Mouse (Mus musculus) CD4-positive, CD25-positive, alpha-beta regulatory T cell, adult 4 months (primary cell): ENCODE data around the gene Rreb1. TPM values are rescaled to one million over a fixed set of nuclear protein-coding genes. Genes with fewer than 3 reads are reported as not detected.

Source experiments
- ATAC-seq: one replicate; pipeline ENCODE4 v1.8.0; 2017
- polyA plus RNA-seq, 2 experiments: library from polyadenylated mRNA; unstranded; fragments of 100-300 nt; shearing (Covaris generic); gene quantifications; one replicate each; pipeline ENCODE4 v1.2.1; 2017

Gene Rreb1
- polyA plus RNA-seq, 2 experiments from 2014 or later, result 6.7 to 7.9 TPM

DNA sequence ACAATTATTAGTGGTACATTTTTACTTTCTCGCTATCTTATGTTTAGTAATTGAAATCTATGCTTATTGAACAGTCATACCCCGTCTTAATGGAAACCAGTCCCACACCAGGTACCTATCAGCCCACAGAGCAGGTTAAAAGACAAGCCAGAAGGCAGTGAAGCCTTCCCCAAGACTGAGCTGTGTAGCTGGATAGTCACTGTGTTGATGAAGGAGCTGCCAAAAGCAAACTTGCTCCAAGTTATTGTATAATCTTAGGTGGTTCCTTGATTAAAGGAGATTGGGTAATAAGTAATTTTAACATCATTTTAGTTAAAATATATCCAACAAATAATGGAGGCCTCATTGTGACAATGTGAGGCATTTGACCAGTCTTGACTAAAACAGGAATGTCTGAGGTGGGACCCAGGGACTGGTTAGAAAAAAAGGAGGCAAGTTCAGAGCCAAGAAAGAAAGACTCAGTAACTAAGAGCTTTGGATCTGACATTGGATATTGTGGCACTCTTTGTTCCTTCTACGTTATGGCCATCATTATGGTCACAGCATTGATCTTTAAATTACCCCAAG lies 141.6 kb downstream of the Rreb1 start:
- no peak for ATAC-seq

DNA sequence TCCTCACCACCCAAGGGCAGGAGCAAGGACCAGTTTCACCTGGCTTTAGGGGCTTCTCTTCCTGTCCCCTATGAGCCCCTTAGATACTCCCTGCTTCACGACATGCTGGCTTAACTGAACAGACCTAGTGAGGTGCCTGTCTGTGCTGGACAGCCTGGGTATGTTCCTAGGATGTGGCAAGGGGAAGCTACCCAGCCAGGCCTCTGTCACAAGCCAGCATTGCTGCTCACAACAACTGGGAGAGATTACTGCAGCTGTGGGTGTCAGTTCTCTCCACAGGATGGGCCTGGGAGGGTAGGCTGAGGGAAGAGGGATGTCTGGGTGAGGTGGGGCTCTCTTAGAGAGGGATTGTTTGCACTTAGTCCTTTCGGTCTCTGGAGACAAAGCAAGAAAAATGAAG lies 142.5 kb downstream of the Rreb1 start:
- ATAC-seq, result no peak

DNA sequence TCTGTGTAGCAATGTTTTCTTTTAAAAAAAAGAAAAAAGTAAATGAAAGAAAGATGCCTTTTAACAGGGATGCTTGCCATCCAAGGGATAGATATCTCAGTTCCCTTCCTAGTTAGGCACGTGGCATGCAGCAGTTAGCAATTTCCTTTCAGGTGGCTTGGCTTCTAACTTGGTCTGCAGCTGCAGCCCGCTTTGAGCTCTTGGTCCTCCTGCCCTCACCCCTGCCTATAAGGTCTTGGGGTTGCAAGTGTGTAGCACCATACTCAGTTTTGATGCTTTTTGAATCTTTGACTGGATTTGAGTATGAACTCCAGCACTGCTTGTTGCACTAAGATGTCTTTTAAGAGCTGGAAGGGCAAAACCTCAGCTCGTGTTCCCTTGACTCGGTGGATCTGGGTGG lies 144.9 kb downstream of the Rreb1 start:
- no peak for ATAC-seq

DNA sequence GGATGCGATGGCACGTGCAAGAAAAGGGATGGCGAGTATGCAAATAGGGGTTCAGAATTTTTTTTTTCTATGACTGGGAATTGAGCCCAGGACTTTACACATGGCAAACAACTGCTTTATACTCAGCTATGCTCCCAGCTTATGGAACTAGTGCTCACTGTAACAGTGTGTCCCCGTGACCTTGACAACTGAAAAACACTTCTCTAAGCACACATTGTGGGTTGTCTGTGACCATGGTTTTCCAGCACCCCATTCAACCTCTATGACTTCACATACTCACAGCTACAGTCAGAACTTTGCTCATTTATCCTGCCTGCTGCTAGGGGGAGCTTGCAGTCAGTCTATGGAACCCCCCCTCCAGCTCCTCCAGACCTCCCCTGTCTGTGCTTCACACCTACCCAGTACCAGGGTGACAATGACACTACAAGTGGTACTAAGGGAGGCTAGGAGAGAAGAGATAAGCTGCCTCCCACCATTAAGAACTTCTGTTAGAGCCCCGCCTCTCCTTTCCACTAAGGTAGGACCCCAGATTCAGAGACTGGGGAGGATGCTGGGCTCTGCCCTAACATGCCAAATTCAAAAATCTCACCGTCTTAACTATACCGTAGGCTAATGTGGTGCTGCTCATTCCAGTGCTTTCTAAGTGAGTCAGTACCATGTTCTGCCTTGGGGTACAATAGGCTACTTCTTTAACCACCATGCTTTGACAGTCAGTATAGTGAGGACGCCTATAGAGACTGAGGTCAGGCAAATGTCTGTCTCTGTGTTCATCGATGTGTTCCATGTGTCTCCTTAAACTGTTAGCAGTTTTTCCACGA lies 145.7 kb downstream of the Rreb1 start:
- no peak for ATAC-seq

DNA sequence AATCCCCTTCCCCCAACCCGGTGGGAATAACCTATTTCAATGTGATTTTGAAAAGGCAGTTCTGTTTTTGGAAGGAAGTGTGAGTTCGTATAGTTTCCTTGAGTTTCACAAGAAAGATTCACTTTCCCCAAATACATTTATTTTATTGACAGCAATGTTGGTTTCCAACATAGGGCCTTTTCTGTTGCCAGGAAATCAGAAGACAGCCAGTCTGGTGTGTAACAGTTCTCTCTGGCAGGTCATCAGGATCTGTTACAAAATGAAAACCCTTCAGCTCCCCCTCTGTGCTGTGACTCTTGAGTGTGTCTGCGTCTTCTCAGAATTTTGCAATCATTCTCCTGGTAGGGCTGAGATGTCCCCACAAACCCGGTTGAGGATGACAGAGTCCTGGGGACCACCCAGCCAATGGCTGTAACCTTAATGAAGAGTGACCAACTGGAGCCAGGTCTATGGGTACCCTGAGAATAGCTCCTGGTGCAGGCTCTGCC lies 146.3 kb downstream of the Rreb1 start:
- ATAC-seq, result no peak

GRCm38 (mm10) chr13:37926394-37926793 lies 148.2 kb downstream of the Rreb1 start:
- ATAC-seq, result no peak

DNA sequence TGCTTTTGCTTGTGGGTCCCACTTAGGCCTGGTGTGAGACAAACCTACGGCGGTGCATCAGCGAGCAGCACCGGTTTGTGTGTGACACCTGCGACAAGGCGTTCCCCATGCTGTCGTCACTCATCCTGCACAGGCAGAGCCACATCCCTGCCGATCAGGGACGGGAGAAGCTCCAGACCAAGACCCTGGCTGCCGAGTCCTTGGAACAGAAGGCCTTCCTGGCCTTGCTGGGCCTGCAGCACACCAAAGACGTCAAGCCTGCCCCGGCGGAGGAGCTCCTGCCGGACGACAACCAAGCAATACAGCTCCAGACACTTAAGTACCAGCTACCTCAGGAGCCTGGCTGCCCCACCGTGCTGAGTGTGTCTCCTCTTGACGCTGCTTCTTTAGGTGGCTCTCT lies 151.3 kb downstream of the Rreb1 start:
- no peak for ATAC-seq

DNA sequence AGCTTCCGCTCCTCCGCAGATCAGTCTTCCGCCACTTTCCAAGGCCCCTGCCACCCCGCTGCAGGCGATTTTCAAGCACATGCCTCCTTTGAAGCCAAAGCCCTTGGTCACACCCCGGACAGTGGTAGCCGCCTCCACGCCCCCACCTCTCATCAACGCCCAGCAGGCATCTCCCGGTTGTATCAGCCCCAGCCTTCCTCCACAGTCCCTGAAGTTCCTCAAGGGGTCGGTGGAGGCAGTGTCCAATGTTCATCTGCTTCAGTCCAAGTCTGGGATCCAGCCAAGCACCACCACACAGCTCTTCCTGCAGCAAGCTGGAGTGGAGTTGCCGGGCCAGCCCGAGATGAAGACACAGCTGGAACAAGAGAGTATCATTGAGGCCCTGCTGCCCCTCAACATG lies 151.9 kb downstream of the Rreb1 start:
- no peak for ATAC-seq

GRCm38 (mm10) chr13:37930621-37931020 lies 152.4 kb downstream of the Rreb1 start:
- no peak for ATAC-seq

- ATAC-seq, result no peak
Measured at GRCm38 (mm10) chr13:37931210-37931922, 153.2 kb downstream of the Rreb1 start.

DNA sequence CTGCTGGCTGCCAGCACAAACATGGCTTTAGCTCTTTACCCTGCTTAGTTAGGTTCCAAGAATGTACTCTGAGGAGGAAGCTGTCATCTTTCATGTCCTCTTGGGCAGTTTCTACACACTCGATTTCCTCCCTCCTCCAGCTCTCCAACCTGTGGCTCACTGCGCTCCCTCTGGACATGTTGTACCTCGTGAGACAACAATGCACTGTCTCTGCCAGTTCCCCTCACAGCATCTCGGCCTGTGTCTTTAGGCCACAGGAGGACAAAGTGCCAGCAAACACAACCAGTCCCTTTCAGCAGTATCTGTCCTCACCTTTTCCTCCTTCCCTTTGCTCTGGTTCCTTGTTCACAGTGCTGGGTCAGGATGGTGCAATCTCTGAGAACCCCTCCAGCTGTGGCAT lies 155.9 kb downstream of the Rreb1 start:
- ATAC-seq, result no peak

GRCm38 (mm10) chr13:37934920-37935319 lies 156.7 kb downstream of the Rreb1 start:
- no peak for ATAC-seq

DNA sequence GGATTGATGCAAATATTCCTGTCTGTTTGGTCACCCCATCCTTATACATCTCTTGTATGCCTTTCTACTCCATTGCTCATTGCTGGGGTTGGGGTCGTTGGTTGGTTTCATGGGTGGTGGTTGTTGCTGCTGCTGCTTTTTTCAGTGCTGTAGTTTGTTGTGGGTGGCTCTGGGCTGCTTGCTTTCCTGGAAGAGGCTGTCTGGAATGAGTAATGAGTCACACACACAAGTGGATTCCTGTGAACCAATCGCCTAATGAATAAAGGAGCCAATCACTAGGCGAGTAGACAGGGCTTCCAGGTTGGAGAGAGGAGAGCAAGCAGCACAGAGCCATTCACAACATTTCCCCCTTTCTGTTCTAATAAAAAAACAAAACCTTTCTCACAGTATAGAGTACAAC lies 158.2 kb downstream of the Rreb1 start:
- no peak for ATAC-seq

GRCm38 (mm10) chr13:37940167-37940566 lies 162.0 kb downstream of the Rreb1 start:
- no peak for ATAC-seq

DNA sequence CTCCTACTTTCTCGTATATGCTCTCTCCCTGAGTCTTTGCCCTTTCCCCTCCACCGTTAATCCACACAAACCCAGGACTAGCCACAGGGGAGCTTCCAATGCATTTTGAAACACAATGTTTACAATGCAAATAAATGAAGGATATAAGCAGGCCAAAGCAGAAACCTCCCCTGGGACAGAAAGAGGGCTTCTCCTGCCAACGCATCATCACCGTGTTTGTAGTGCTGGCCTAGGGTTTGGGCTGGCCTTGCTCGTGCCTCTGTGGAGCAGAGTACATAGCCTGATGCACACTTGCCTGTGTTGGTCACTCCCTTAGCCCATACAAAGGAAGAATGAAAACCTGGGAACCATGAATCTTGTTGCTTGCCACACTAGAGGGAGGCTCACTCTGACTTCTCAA lies 162.4 kb downstream of the Rreb1 start:
- ATAC-seq, result no peak

DNA sequence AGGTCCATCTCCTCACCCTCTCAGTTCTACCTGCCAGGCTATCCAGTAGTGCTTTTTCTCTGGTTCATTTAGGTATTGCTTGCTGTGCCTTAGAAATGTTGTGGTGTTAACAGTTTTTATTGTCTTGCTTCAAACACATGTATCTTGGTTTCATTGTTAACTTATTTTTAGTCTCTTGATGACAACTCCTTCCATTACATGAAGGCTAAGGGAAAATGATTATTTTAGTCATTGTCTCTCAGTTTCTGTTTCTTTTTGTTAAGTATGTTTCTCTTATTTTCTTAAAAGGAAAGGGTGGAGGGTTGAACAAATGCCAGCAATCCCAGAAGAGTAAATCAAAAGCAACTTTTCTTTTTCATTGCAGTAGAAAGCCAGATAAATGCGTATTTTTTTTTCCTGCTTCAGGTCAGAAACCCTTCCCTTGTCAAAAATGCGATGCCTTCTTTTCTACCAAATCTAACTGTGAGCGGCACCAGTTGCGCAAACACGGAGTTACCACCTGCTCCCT lies 163.0 kb downstream of the Rreb1 start:
- no peak for ATAC-seq

DNA sequence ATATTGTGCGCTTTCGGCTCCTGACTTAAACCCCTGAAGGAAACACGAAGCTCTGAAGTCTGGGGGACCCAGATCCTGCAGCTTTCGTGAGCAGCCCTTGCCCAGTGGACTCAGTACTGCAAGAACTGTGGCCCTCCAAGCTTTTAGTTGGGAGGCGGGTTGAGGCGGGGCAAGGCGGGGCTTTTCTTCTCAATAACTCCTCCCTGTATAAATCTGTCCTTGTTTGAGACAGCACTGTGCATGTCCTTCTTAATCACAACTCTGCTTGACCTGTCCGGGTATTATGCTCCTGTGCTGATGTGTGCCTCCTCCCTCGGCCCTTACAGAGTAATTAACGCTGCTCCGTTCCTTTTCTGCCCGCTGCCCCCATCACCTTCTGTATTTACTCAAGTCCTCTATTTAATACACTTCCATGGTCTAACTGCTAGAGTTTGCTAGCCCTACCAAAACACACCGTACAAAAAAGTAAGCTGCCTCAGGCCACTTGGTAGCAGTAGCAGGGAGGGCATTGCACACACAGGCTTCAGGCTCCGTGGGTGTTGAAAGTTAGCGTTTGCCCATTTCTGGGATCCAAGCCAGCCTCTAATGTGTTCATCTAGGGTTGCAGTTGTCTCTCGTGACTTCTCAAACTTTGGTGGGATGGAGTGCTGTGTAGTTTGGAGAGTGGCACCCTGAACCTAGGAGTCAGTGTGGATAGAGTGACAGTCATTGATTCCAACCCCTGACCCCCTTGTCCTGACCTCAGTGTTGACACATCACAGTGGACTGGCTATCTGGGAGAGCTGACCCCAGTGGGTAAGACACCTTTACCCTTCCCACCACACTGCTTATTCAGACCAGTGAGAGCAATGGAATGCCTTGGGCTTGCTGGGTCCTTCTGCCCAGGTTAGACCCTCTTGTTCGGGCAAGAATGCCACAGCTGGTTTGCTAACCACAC lies 164.0 kb downstream of the Rreb1 start:
- no peak for ATAC-seq

- ATAC-seq, result no peak
Measured at GRCm38 (mm10) chr13:37942887-37943331, 164.7 kb downstream of the Rreb1 start.

DNA sequence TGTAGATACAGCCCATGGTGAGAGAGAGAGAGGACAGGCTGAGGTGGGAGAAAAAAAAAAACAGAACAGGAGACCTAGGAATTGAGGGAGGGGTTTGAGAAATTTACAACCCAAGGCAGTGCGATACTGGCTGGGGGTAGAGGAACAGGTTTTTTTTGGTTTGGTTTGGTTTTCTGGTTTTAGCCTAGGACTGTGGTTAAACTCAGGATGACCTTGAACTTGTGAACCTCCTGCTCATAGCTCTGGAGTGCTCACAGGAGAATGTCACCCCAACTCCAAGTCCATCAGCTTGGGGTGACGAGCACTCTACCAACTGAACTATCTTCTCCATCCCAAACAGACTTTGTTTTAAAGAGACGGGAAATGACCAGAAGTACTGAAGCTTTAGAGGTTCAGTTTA lies 165.3 kb downstream of the Rreb1 start:
- ATAC-seq, result no peak

DNA sequence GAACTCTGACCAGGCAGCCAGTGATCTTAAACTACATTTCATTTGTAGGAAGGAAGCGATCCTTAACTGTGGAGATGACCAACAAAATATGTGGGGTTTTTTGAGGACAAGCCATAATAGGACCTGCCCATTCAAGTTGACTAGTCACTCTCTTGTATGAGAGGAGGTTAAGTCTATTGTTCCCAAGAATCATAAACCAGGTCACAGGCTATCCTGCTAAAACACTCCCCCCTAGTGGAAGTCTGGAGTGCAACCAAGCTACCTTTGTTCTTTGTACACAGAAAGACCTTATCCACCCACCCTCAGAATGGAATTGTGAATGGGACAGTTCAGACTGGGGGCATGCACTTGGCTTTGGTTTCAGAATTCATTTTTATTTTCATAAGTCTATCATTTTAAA lies 166.1 kb downstream of the Rreb1 start:
- ATAC-seq, result peak; percentile 49

DNA sequence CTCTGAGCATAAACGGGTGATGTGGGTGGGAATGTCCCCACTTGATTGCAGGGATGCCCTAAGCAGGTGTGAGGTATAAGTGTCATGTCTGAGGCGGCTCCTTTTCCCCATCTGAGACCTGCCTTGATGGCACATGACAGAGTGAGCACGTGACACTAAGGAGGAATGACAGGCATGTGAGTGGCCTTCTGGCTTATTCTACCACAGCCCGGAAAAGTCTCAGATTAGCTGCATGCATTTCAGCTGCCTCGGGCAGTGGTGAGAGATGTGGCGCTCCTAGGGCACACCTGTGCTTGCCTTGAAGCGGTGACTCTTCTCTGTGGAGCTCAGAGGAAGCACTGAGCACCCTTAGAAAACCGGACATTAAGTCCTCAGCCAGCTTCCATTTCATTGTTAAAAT lies 167.2 kb downstream of the Rreb1 start:
- no peak for ATAC-seq

GRCm38 (mm10) chr13:37946734-37947133 lies 168.5 kb downstream of the Rreb1 start:
- peak; percentile 37 for ATAC-seq
